Mouse (Mus musculus) midbrain, embryonic 13.5 days (tissue): ENCODE results near the gene Arhgef12. TPM values are rescaled to one million over a fixed set of nuclear protein-coding genes. Genes with fewer than 3 reads are reported as not detected.

Experiments used
- ATAC-seq: fragments of 200-750 bp; cut with Nextera tagmentation; 2 replicates; pipeline ENCODE4 v1.8.0; 2017; ENCODE audit warnings: mild to moderate bottlenecking, moderate TSS enrichment, moderate library complexity
- H3K27ac ChIP-seq: fragments of 300-500 bp; sonication (generic); 2 replicates; pipeline ENCODE4 v1.5.1; 2015; ENCODE audit warnings: inconsistent platforms, mild to moderate bottlenecking, moderate library complexity
- H3K27me3 ChIP-seq: fragments of 300-500 bp; sonication (generic); 2 replicates; pipeline ENCODE4 v1.6.1; 2015; ENCODE audit warnings: mild to moderate bottlenecking, inconsistent platforms
- H3K36me3 ChIP-seq: fragments of 300-500 bp; sonication (generic); 2 replicates; pipeline ENCODE4 v1.6.1; 2015; ENCODE audit warnings: mild to moderate bottlenecking, inconsistent platforms
- H3K4me1 ChIP-seq: fragments of 300-500 bp; sonication (generic); replicated peaks from 2 replicates; pipeline ENCODE4 v1.6.1; 2015; ENCODE audit warnings: inconsistent platforms
- H3K4me2 ChIP-seq: fragments of 300-500 bp; sonication (generic); replicated peaks from 2 replicates; pipeline ENCODE4 v1.6.1; 2015; ENCODE audit warnings: moderate library complexity, mild to moderate bottlenecking, inconsistent platforms
- H3K4me3 ChIP-seq: fragments of 300-500 bp; sonication (generic); replicated peaks from 2 replicates; pipeline ENCODE4 v1.5.1; 2015; ENCODE audit warnings: mild to moderate bottlenecking, inconsistent platforms
- H3K9ac ChIP-seq: fragments of 300-500 bp; sonication (generic); replicated peaks from 2 replicates; pipeline ENCODE4 v1.6.1; 2015; ENCODE audit warnings: mild to moderate bottlenecking, inconsistent platforms
- H3K9me3 ChIP-seq: fragments of 300-500 bp; sonication (generic); 2 replicates; pipeline ENCODE4 v1.6.1; 2016; ENCODE audit warnings: mild to moderate bottlenecking, inconsistent platforms
- WGBS: fragments of 180-500 bp; shearing (Covaris S2); methylation state at CpG from one replicate; pipeline ENCODE4 v1.1.7; 2015; 5-methylcytosine and 5-hydroxymethylcytosine counted together
- polyA plus RNA-seq: library from polyadenylated mRNA; unstranded; fragments of >200 nt; fragmentation: Nextera tagmentation; extraction: Ambion mirVana; gene quantifications from 2 replicates; pipeline ENCODE4 v1.2.1, GENCODE M21; 2015

The Arhgef12 gene
- polyA plus RNA-seq, 1 experiment from 2014 or later: 21.2 TPM

- Histone ChIP-seq H3K27me3 (no peaks in the 10 kb centered on the region), H3K4me3 (no peak overlapping the region), H3K36me3 (no peaks in the 10 kb centered on the region), H3K9me3 (no peaks in the 10 kb centered on the region), H3K9ac (no peak overlapping the region), H3K4me2 (no peak overlapping the region), H3K4me1 (0 out of 2 replicates have a peak, but pooled peaks cover 4% of the 10 kb centered on the region), H3K27ac (no peak overlapping the region)
- ATAC-seq: no peak
- 91% methylated on average over 4 of the region's 4 CpGs for WGBS
These were observed 12.2 kb downstream of the Arhgef12 start for GRCm38 (mm10) chr9:43094828-43095227.

DNA sequence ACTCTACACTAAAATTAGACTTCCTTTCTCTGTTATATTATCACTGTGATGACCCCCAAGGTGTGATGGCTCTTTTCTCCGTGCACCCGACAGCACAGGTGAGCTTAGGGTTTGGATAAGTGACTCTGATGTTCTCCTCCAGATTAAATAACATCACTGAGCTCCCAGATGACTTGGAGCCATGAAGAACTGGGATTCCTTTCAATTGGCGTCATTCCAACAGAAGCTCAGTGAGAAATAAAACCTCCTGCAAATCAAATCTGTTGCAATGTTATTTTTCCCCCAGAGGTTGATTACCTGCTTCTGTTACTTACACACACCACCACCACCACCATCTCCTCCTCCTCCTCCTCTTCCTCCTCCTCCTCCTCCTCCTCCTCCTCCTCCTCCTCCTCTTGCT is 13.2 kb downstream of the Arhgef12 start:
- Histone ChIP-seq H3K4me2 (no peak overlapping the region), H3K9ac (no peak overlapping the region), H3K27me3 (no peaks in the 10 kb centered on the region), H3K4me1 (peaks cover 7% of the 10 kb centered on the region; the same call in 1 of the 2 replicates), H3K27ac (no peak overlapping the region), H3K4me3 (no peak overlapping the region), H3K36me3 (no peaks in the 10 kb centered on the region), H3K9me3 (no peaks in the 10 kb centered on the region)
- 82% methylated on average over 3 of the region's 3 CpGs for WGBS
- ATAC-seq: no peak

DNA sequence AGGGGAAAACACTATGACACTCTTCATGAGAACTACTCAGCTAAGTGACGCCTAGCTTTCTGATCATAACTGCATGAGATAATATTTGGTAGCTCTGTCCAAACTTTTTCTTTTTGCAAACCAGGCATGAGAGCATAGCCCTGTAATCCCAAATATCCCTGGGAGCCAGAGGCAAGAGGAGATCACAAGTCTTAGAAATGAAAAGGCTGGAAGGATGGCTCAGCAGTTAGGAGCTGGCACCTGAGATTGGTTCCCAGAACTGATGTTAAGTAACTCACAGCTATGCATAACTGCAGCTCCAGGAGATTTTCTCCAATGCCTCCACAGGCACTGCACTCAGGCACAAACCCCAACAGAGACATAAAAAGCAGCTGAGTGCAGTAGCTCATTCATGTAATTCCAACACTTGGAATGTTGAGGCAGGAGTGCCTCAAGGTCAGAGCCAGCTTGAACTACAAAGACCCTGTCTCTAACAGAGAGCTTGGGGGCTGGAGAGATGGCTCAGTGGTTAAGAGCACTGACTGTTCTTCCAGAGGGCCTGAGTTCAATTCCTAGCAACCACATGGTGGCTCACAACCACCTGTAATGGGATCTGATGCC is 21.3 kb downstream of the Arhgef12 start:
- Histone ChIP-seq H3K9me3 (no peaks in the 10 kb centered on the region), H3K36me3 (no peaks in the 10 kb centered on the region), H3K9ac (no peak overlapping the region), H3K4me2 (no peak overlapping the region), H3K27me3 (no peaks in the 10 kb centered on the region), H3K27ac (no peak overlapping the region), H3K4me3 (no peak overlapping the region), H3K4me1 (peaks cover 16% of the 10 kb centered on the region)
- no peak for ATAC-seq
- WGBS: 93% methylated on average over 1 of the region's 1 CpGs

DNA sequence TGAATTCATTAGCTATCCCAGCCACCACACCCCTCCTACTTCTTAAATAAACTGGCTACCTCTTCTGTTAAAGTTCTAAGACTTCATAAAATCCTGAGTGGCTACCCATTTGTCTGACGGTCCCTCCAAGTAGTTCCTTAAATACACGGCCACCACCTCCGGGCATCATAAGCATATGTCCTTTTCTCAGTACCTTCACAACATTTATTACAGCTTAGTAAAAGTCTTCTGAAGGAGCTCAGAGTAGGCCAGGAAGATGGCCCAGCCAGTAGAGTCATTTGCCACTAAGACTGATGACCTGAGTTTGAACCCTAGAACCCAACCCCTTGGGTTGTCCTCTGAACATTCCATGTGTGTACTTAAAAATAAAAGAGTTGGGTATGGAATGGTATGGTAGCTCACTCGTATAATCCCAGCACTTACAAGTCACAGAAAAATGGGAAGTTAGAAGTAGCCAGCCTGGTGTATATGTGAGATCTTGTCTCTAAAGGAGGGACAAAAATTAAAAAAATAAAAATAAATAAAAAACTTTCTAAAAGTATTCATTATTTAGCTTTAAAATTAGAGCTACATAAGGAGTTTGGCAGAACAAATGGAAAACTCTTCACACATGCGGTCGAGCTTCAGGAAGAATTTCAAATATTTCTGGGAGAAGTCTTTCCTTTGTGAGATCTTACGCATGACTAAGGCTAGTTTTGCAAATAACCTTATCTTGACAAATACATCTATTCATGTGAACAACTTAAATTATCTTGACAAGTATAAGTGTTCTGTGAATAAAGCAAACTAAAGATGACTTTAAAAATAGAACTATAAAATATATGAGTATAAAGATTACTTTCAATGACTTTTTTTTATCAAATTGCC is 22.3 kb downstream of the Arhgef12 start:
- Histone ChIP-seq H3K9ac (no peak overlapping the region), H3K36me3 (no peaks in the 10 kb centered on the region), H3K4me3 (no peak overlapping the region), H3K4me2 (no peak overlapping the region), H3K27ac (no peak overlapping the region), H3K4me1 (peaks cover 17% of the 10 kb centered on the region), H3K27me3 (no peaks in the 10 kb centered on the region), H3K9me3 (no peaks in the 10 kb centered on the region)
- 79% methylated on average over 7 of the region's 7 CpGs for WGBS
- no peak for ATAC-seq

DNA sequence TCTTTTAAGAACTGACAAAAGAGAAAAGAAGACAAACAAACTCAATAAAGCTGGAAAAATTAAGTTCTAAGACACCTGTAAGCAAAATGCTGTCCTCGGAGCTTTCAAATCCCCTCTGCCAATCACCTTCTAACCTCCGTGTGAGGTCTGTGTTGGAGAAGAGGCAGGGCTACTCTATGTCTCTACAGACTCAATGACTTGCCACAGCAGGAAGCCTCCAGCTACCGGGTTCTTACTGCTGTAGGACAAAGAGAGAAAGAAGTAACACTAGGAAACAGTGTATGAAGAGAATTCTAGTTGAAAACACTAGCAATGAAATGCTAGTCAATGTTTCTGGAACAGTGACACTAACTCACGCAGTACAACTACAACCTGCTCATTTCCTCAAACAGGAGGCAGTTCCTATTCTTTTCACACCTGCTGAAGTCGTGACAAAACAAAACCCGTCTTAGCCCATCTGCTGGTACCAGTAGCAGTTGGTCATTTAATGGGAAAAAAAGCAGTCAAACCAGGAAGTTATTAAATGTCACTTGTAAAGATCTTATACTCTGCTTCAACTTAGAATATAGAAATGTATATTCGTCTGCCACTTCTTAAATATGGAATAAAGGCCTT is 23.5 kb downstream of the Arhgef12 start:
- Histone ChIP-seq H3K27me3 (no peaks in the 10 kb centered on the region), H3K36me3 (no peaks in the 10 kb centered on the region), H3K9ac (no peak overlapping the region), H3K4me1 (peaks cover 15% of the 10 kb centered on the region), H3K4me2 (no peak overlapping the region), H3K9me3 (no peaks in the 10 kb centered on the region), H3K27ac (no peak overlapping the region), H3K4me3 (no peak overlapping the region)
- ATAC-seq: no peak
- 26% methylated on average over 7 of the region's 7 CpGs for WGBS

DNA sequence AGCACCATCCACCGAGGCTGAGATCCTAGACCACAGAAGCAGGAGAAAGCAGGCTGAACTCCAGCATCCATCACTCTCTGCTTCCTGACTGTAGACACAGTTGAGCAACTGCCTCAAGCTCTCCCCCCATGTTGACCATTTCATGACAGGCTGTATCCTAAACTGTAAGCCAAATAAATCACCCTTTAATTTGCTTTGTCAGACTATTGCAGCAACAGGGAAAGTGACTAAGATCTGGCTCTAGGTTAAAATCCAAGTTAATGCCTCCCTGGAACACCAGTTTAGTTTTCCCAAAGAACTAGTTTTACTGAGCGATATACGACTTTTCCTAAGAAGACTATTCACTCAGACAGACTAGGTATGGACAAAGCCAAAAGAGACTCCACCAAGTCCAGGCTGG is 28.3 kb downstream of the Arhgef12 start:
- Histone ChIP-seq H3K4me1 (peaks cover 8% of the 10 kb centered on the region), H3K4me2 (no peak overlapping the region), H3K36me3 (no peaks in the 10 kb centered on the region), H3K4me3 (no peak overlapping the region), H3K9me3 (no peaks in the 10 kb centered on the region), H3K27ac (no peak overlapping the region), H3K27me3 (no peaks in the 10 kb centered on the region), H3K9ac (no peak overlapping the region)
- ATAC-seq: no peak
- WGBS: 92% methylated on average over 3 of the region's 3 CpGs

DNA sequence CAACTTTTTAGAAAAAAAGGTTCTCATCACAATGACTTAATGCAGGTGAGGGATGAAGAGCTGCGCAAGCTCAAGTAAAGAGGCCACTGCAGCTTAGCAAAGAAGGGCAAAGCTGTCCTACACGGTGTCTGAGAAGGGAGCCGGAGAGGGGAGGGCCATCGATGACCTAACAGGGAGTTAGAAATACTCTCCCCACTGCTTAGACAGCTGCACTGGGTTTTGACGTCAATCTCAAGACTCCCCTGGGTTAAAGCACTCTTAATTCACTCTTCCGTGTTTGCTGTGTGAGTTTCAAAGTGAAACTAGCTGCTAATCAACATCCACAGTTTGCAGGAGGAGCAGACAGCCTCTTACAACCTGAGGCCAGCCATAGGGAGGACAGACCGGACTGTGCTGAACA is 30.9 kb downstream of the Arhgef12 start:
- H3K27ac ChIP-seq: no peak overlapping the region
- H3K9ac ChIP-seq: no peak overlapping the region
- H3K4me2 ChIP-seq: no peak overlapping the region
- no peaks in the 10 kb centered on the region for H3K9me3 ChIP-seq
- peaks cover 12% of the 10 kb centered on the region for H3K4me1 ChIP-seq
- 78% methylated on average over 7 of the region's 7 CpGs for WGBS
- H3K27me3 ChIP-seq: no peaks in the 10 kb centered on the region
- no peak overlapping the region for H3K4me3 ChIP-seq
- ATAC-seq: no peak
- H3K36me3 ChIP-seq: no peaks in the 10 kb centered on the region

DNA sequence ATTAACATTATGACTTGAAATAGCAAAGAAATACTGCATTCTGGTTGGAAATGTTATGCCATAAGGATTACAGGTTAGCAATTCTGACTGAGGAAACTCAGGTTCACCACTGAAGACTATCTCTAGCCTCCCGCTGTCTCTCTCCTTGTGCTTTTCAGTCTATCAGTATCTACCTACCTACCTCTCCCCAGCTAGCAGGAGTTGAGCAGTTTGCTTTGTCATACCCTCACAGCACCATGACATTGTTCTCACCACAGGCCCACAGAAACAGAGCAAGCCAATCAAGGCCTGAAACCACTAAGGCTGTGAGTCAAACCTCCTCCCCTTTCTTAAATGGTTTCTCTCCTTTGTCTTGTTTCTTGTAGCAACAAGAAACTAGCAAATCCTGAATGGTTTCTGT is 32.4 kb downstream of the Arhgef12 start:
- H3K4me1 ChIP-seq: peaks cover 12% of the 10 kb centered on the region
- no peaks in the 10 kb centered on the region for H3K27me3 ChIP-seq
- WGBS: 93% methylated on average over 1 of the region's 1 CpGs
- H3K36me3 ChIP-seq: no peaks in the 10 kb centered on the region
- H3K9ac ChIP-seq: no peak overlapping the region
- no peak overlapping the region for H3K4me2 ChIP-seq
- no peaks in the 10 kb centered on the region for H3K9me3 ChIP-seq
- no peak overlapping the region for H3K4me3 ChIP-seq
- ATAC-seq: no peak
- H3K27ac ChIP-seq: no peak overlapping the region

GRCm38 (mm10) chr9:43071741-43072140 is 35.3 kb downstream of the Arhgef12 start:
- H3K4me2 ChIP-seq: peak overlapping the region; percentile 55
- no peaks in the 10 kb centered on the region for H3K9me3 ChIP-seq
- H3K36me3 ChIP-seq: no peaks in the 10 kb centered on the region
- peak overlapping the region; percentile 52; the same call in 1 of the 2 replicates for H3K4me3 ChIP-seq
- 44% methylated on average over 2 of the region's 2 CpGs for WGBS
- no peak for ATAC-seq
- peak overlapping the region; percentile 46; the same call in 1 of the 2 replicates for H3K9ac ChIP-seq
- H3K27me3 ChIP-seq: no peaks in the 10 kb centered on the region
- peak overlapping the region; percentile 90 for H3K27ac ChIP-seq
- H3K4me1 ChIP-seq: peaks cover 37% of the 10 kb centered on the region

- Histone ChIP-seq H3K27me3 (no peaks in the 10 kb centered on the region), H3K9me3 (no peaks in the 10 kb centered on the region)
These were observed 35.9 kb downstream of the Arhgef12 start for GRCm38 (mm10) chr9:43071176-43071575.

GRCm38 (mm10) chr9:43070566-43070965 is 36.5 kb downstream of the Arhgef12 start:
- peak; percentile 44; the same call in 1 of the 2 replicates for ATAC-seq
- H3K27ac ChIP-seq: peak overlapping the region; percentile 90
- no peaks in the 10 kb centered on the region for H3K9me3 ChIP-seq
- H3K4me3 ChIP-seq: peak overlapping the region; percentile 52
- WGBS: 17% methylated on average over 4 of the region's 4 CpGs
- H3K27me3 ChIP-seq: no peaks in the 10 kb centered on the region
- peak overlapping the region; percentile 55 for H3K4me2 ChIP-seq
- H3K36me3 ChIP-seq: no peaks in the 10 kb centered on the region
- H3K4me1 ChIP-seq: peaks cover 44% of the 10 kb centered on the region
- peak overlapping the region; percentile 74 for H3K9ac ChIP-seq

More at GRCm38 (mm10) chr9:43071176-43071575, 35.9 kb downstream of the Arhgef12 start:
- H3K27ac ChIP-seq: peak overlapping the region; percentile 90
- peak overlapping the region; percentile 55 for H3K4me2 ChIP-seq
- WGBS: 9% methylated on average over 4 of the region's 4 CpGs
- no peaks in the 10 kb centered on the region for H3K36me3 ChIP-seq
- peak overlapping the region; percentile 74; the same call in 1 of the 2 replicates for H3K9ac ChIP-seq
- H3K4me1 ChIP-seq: peaks cover 42% of the 10 kb centered on the region
- ATAC-seq: peak; percentile 97
- peak overlapping the region; percentile 52 for H3K4me3 ChIP-seq

DNA sequence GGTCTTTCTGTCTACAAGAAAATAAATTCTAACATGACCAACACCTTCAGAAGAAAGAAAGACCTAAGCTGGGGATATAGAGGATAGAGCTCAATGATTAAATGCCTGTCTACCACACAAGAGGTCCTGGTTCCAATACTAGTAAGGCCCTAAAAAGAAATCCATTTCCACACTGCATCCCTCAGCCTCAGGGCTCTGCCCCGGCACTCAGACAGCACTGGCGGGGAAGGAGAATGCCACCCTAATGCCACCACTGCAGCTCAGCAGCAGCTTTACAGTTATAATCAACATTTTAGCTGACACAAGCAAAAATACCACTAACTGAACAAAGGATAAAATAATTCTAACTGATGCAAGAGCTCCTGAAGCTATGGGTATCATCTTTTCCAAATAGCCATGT is 36.9 kb downstream of the Arhgef12 start:
- Histone ChIP-seq H3K9me3 (no peaks in the 10 kb centered on the region), H3K4me2 (peak overlapping the region; percentile 55), H3K9ac (peak overlapping the region; percentile 74), H3K4me1 (peaks cover 44% of the 10 kb centered on the region), H3K27me3 (no peaks in the 10 kb centered on the region), H3K36me3 (no peaks in the 10 kb centered on the region), H3K27ac (peak overlapping the region; percentile 90), H3K4me3 (peak overlapping the region; percentile 52)
- WGBS: 27% methylated on average over 2 of the region's 2 CpGs
- ATAC-seq: peak; percentile 44; the same call in 1 of the 2 replicates
